Mouse (Mus musculus): Measurements from ENCODE around the gene Adipor2.

DNA sequence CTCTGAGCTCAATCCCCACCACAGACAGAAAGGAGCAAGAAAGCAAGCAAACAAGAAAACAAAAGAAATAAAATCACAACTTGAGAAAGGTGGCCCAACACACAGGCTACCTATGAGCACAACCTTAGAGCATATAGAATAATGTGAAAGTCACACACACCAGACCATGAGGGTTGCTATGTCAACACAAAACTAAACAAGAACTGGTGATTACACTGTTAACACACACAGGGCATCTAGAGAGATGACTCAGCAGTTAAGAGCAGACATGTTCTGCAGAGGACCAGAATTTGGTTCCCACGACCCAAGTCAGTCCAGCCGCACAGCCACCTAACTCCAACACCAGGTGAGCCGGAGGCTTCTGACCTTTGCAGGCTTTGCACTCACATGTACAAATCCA is 14.5 kb downstream of the Adipor2 start:
- TF ChIP-seq POLR2A (IDR thresholded peaks at IDR 0.05; ENCODE audit: insufficient read depth, low read depth, low read length) (no peak), CTCF (IDR thresholded peaks at IDR 0.05) (no peak)

All from heart, adult 2 months (tissue).